Mouse (Mus musculus): ENCODE data around the gene H3f3b. TPM values are rescaled to one million over a fixed set of nuclear protein-coding genes. Genes with fewer than 3 reads are reported as not detected.

Gene H3f3b
- 633 TPM for polyA plus RNA-seq (2012; fragmentation: generic; extraction: Trizol)
- long read RNA-seq, experiment 1, transcript H3f3b-201 (4 exons, 1,993 nt): major isoform, 1,877 of 2,048 reads
- long read RNA-seq, experiment 1, transcript H3f3b-203 (3 exons, 773 nt): minor isoform, 57 of 2,048 reads
- long read RNA-seq, experiment 1, partial matches to known transcripts: 36 of 2,048 reads
- long read RNA-seq, experiment 1, other reads (novel, unspliced or antisense): 77 of 2,048 reads
- long read RNA-seq, experiment 2, transcript H3f3b-201 (4 exons, 1,993 nt): major isoform, 2,679 of 2,732 reads
- long read RNA-seq, experiment 2, transcript H3f3b-203 (3 exons, 773 nt): minor isoform, 18 of 2,732 reads
- long read RNA-seq, experiment 2, partial matches to known transcripts: 3 of 2,732 reads
- long read RNA-seq, experiment 2, other reads (novel, unspliced or antisense): 31 of 2,732 reads

DNA sequence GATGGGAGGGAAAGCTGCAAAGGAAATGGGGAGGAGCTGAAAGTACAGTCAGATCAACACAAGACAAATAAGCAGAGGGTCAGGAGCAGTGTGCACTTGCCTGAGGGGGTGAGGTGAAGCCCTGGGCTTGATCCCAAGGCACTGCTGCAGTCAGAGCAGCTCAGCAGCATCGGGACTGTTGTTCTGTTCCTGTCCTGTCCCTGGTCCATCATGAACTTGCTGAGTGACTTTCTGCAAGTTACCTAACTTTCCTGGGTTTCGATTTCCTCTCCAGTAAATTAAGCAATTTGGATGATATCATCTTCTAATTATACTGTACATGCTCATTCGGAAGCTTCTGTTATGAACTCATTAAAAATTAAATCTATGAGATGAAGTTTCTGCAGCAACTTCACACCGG, at the start of gene H3f3b:
Gene H3f3b, minus strand, starts transcription at position 207 of the 400 bp plus-strand sequence.
- TF ChIP-seq FOSL1 (IDR thresholded peaks at IDR 0.05; ENCODE audit: insufficient read depth, low read length, poor library complexity, severe bottlenecking) (no peak), USF1 (IDR thresholded peaks at IDR 0.05; ENCODE audit: low read depth) (no peak), MYOG (IDR thresholded peaks at IDR 0.05; ENCODE audit: control insufficient read depth, extremely low read depth, insufficient read length) (no peak), MYOD1 (IDR thresholded peaks at IDR 0.05; ENCODE audit: control insufficient read depth, insufficient read length, low read depth) (no peak)
- Histone ChIP-seq H3K27me3 (ENCODE audit: control insufficient read depth, insufficient read depth, insufficient read length) (no peaks in the 10 kb centered on the region), H3K36me3 (ENCODE audit: control insufficient read depth, insufficient read depth) (peaks cover 20% of the 10 kb centered on the region), H3K4me3 (ENCODE audit: insufficient read depth, poor library complexity, severe bottlenecking) (no peak within 1 kb of the TSS), H3K79me2 (ENCODE audit: control insufficient read depth, insufficient read depth) (peaks cover 39% of the 10 kb centered on the region), H3ac (ENCODE audit: control insufficient read depth, insufficient read length, low read depth) (no peak within 1 kb of the TSS), H3K79me3 (ENCODE audit: low read depth) (peaks cover 30% of the 10 kb centered on the region)

GRCm38 (mm10) chr11:116076836-116077235, 49.1 kb upstream of the H3f3b start:
- Histone ChIP-seq H3K79me2 (ENCODE audit: control insufficient read depth, insufficient read depth) (no peaks in the 10 kb centered on the region), H3K36me3 (ENCODE audit: control insufficient read depth, insufficient read depth) (peaks cover 30% of the 10 kb centered on the region), H3K79me3 (ENCODE audit: low read depth) (no peaks in the 10 kb centered on the region), H3ac (ENCODE audit: control insufficient read depth, insufficient read length, low read depth) (no peak overlapping the region), H3K27me3 (ENCODE audit: control insufficient read depth, insufficient read depth, insufficient read length) (no peaks in the 10 kb centered on the region), H3K4me3 (ENCODE audit: insufficient read depth, poor library complexity, severe bottlenecking) (no peak overlapping the region)
- no peak for TF ChIP-seq MYOG (IDR thresholded peaks at IDR 0.05; ENCODE audit: control insufficient read depth, extremely low read depth, insufficient read length)
- TF ChIP-seq CTCF (IDR thresholded peaks at IDR 0.05; ENCODE audit: control insufficient read depth, insufficient read depth, insufficient read length): no peak
- TF ChIP-seq FOSL1 (IDR thresholded peaks at IDR 0.05; ENCODE audit: insufficient read depth, low read length, poor library complexity, severe bottlenecking): no peak
- TF ChIP-seq MYOD1 (IDR thresholded peaks at IDR 0.05; ENCODE audit: control insufficient read depth, insufficient read length, low read depth): no peak
- TF ChIP-seq CEBPB (IDR thresholded peaks at IDR 0.05; ENCODE audit: low read depth): no peak
- no peak for TF ChIP-seq USF1 (IDR thresholded peaks at IDR 0.05; ENCODE audit: low read depth)
- TF ChIP-seq MAX (IDR thresholded peaks at IDR 0.05): no peak

DNA sequence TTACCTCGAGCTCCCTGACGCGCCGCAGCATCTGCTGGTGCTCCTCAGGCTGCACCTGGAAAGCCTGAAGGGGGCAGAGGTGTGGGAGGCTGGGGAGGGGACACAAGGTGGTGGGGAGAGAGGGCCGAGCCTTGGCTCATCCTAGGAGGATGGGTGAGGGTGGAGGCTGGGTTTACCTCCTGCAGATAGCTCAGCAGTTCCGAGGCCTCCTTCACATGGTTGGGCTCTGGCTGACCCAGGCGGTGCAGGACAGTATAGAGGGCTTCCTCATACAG, 48.4 kb upstream of the H3f3b start:
- H3K27me3 ChIP-seq (ENCODE audit: control insufficient read depth, insufficient read depth, insufficient read length): no peaks in the 10 kb centered on the region
- H3K4me3 ChIP-seq (ENCODE audit: insufficient read depth, poor library complexity, severe bottlenecking): no peak overlapping the region
- H3K79me2 ChIP-seq (ENCODE audit: control insufficient read depth, insufficient read depth): no peaks in the 10 kb centered on the region
- H3ac ChIP-seq (ENCODE audit: control insufficient read depth, insufficient read length, low read depth): no peak overlapping the region
- H3K79me3 ChIP-seq (ENCODE audit: low read depth): no peaks in the 10 kb centered on the region
- TF ChIP-seq MYOG (IDR thresholded peaks at IDR 0.05; ENCODE audit: control insufficient read depth, extremely low read depth, insufficient read length) (no peak), CEBPB (IDR thresholded peaks at IDR 0.05; ENCODE audit: low read depth) (no peak), USF1 (IDR thresholded peaks at IDR 0.05; ENCODE audit: low read depth) (no peak), CTCF (IDR thresholded peaks at IDR 0.05; ENCODE audit: control insufficient read depth, insufficient read depth, insufficient read length) (no peak)
- peaks cover 24% of the 10 kb centered on the region for H3K36me3 ChIP-seq (ENCODE audit: control insufficient read depth, insufficient read depth)

- H3K79me3 ChIP-seq (ENCODE audit: low read depth): no peaks in the 10 kb centered on the region
- H3K36me3 ChIP-seq (ENCODE audit: control insufficient read depth, insufficient read depth): peaks cover 19% of the 10 kb centered on the region
- H3K79me2 ChIP-seq (ENCODE audit: control insufficient read depth, insufficient read depth): no peaks in the 10 kb centered on the region
- H3ac ChIP-seq (ENCODE audit: control insufficient read depth, insufficient read length, low read depth): no peak overlapping the region
- H3K27me3 ChIP-seq (ENCODE audit: control insufficient read depth, insufficient read depth, insufficient read length): no peaks in the 10 kb centered on the region
- no peak for TF ChIP-seq CTCF (IDR thresholded peaks at IDR 0.05; ENCODE audit: control insufficient read depth, insufficient read depth, insufficient read length)
- no peak for TF ChIP-seq MAX (IDR thresholded peaks at IDR 0.05)
- no peak for TF ChIP-seq MYOG (IDR thresholded peaks at IDR 0.05; ENCODE audit: control insufficient read depth, extremely low read depth, insufficient read length)
- TF ChIP-seq FOSL1 (IDR thresholded peaks at IDR 0.05; ENCODE audit: insufficient read depth, low read length, poor library complexity, severe bottlenecking): no peak
- TF ChIP-seq MYOD1 (IDR thresholded peaks at IDR 0.05; ENCODE audit: control insufficient read depth, insufficient read length, low read depth): no peak
- TF ChIP-seq USF1 (IDR thresholded peaks at IDR 0.05; ENCODE audit: low read depth): no peak
- no peak for TF ChIP-seq CEBPB (IDR thresholded peaks at IDR 0.05; ENCODE audit: low read depth)
- H3K4me3 ChIP-seq (ENCODE audit: insufficient read depth, poor library complexity, severe bottlenecking): no peak overlapping the region
Observed at GRCm38 (mm10) chr11:116075539-116076265, 47.9 kb upstream of the H3f3b start.

GRCm38 (mm10) chr11:116074436-116074991, 46.8 kb upstream of the H3f3b start:
- H3K79me3 ChIP-seq (ENCODE audit: low read depth): no peaks in the 10 kb centered on the region
- no peaks in the 10 kb centered on the region for H3K27me3 ChIP-seq (ENCODE audit: control insufficient read depth, insufficient read depth, insufficient read length)
- TF ChIP-seq CTCF (IDR thresholded peaks at IDR 0.05; ENCODE audit: control insufficient read depth, insufficient read depth, insufficient read length) (no peak), FOSL1 (IDR thresholded peaks at IDR 0.05; ENCODE audit: insufficient read depth, low read length, poor library complexity, severe bottlenecking) (no peak)
- H3K4me3 ChIP-seq (ENCODE audit: insufficient read depth, poor library complexity, severe bottlenecking): no peak overlapping the region
- peaks cover 9% of the 10 kb centered on the region for H3K36me3 ChIP-seq (ENCODE audit: control insufficient read depth, insufficient read depth)
- no peak overlapping the region for H3ac ChIP-seq (ENCODE audit: control insufficient read depth, insufficient read length, low read depth)
- H3K79me2 ChIP-seq (ENCODE audit: control insufficient read depth, insufficient read depth): no peaks in the 10 kb centered on the region
